Mouse (Mus musculus): ENCODE results near the gene Mafb.

GRCm38 (mm10) chr2:160376236-160376635 is 9.4 kb upstream of the Mafb start:
- TF ChIP-seq CTCF (IDR thresholded peaks at IDR 0.05; ENCODE audit: extremely low read depth, insufficient read depth, low read length) (no peak), POLR2A (IDR thresholded peaks at IDR 0.05; ENCODE audit: extremely low read depth, insufficient read depth, low read length) (no peak)
